Mouse (Mus musculus) liver, embryonic 14.5 days (tissue): ENCODE results near the gene Repin1.

Experiments
- CTCF ChIP-seq: IDR thresholded peaks from 2 replicates; pipeline ENCODE4 v1.5.1; 2016; ENCODE audit warnings: antibody characterized with exemption, low read depth, control low read depth
- EP300 ChIP-seq: IDR thresholded peaks from 2 replicates; pipeline ENCODE4 v1.6.1; 2016; ENCODE audit warnings: antibody characterized with exemption, low read depth

DNA sequence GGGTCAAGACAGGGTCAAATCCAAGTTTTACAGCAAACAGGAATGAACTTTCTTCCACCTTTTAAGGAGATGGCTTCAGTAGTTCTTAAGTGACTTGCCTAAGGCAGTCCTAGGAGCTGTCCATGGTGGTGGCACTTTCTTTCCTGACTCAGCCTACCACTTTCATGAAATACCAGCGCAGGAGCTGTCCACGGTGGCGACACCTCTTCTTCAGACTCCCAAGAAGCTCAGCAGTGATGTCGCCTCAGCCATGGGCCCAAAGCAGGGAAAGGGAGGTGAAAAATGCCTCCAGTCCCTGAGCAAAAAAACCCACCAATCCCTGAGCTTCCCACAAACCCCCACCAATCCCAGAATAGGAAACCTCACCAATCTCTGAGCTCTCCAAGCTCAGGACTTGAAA lies 40.8 kb upstream of the Repin1 start:
- TF ChIP-seq CTCF, result no peak
- TF ChIP-seq EP300, result no peak
